Mouse (Mus musculus): ENCODE measurements around the gene Tnnc2.

Gene Tnnc2

GRCm38 (mm10) chr2:164779481-164780086 is at the start of gene Tnnc2:
Tnnc2 (minus strand) TSS chr2:164779967.
- DNase-seq (ENCODE audit: low spot score) = no peak

- DNase-seq (ENCODE audit: low spot score) = no peak
Measured at GRCm38 (mm10) chr2:164829090-164829489, 49.3 kb upstream of the Tnnc2 start.

- DNase-seq (ENCODE audit: low spot score) = no peak
Measured at GRCm38 (mm10) chr2:164828437-164828836, 48.7 kb upstream of the Tnnc2 start, which contains the start of gene Spata25. Spata25 (minus strand) TSS chr2:164828537.

GRCm38 (mm10) chr2:164827146-164827850 is 47.5 kb upstream of the Tnnc2 start:
- DNase-seq (ENCODE audit: low spot score) = no peak

GRCm38 (mm10) chr2:164825521-164825920 is 45.8 kb upstream of the Tnnc2 start:
- no peak for DNase-seq (ENCODE audit: low spot score)

GRCm38 (mm10) chr2:164823969-164824368 is 44.2 kb upstream of the Tnnc2 start:
- DNase-seq (ENCODE audit: low spot score) = peak; percentile 25

- no peak for DNase-seq (ENCODE audit: low spot score)
Measured at GRCm38 (mm10) chr2:164823181-164823585, 43.4 kb upstream of the Tnnc2 start.

GRCm38 (mm10) chr2:164822636-164823165 is 42.9 kb upstream of the Tnnc2 start, which contains the start of gene Zswim1:
Zswim1 (plus strand) TSS chr2:164822686.
- peak; percentile 97 for DNase-seq (ENCODE audit: low spot score)

- no peak for DNase-seq (ENCODE audit: low spot score)
Measured at GRCm38 (mm10) chr2:164821060-164821459, 41.3 kb upstream of the Tnnc2 start.

- no peak for DNase-seq (ENCODE audit: low spot score)
Measured at GRCm38 (mm10) chr2:164817703-164818102, 37.9 kb upstream of the Tnnc2 start.

GRCm38 (mm10) chr2:164817206-164817605 is 37.4 kb upstream of the Tnnc2 start:
- DNase-seq (ENCODE audit: low spot score) = no peak

- no peak for DNase-seq (ENCODE audit: low spot score)
Measured at GRCm38 (mm10) chr2:164815821-164816220, 36.1 kb upstream of the Tnnc2 start.

- no peak for DNase-seq (ENCODE audit: low spot score)
Measured at GRCm38 (mm10) chr2:164815348-164815747, 35.6 kb upstream of the Tnnc2 start.

- no peak for DNase-seq (ENCODE audit: low spot score)
Measured at GRCm38 (mm10) chr2:164813557-164813956, 33.8 kb upstream of the Tnnc2 start.

GRCm38 (mm10) chr2:164806614-164807013 is 26.8 kb upstream of the Tnnc2 start:
- no peak for DNase-seq (ENCODE audit: low spot score)

GRCm38 (mm10) chr2:164805332-164805718 is 25.6 kb upstream of the Tnnc2 start:
- no peak for DNase-seq (ENCODE audit: low spot score)

- DNase-seq (ENCODE audit: low spot score) = peak; percentile 98
Measured at GRCm38 (mm10) chr2:164804533-164805331, 25.0 kb upstream of the Tnnc2 start, which contains the start of the genes Acot8 and Zswim3. Acot8 (minus strand) TSS chr2:164804882. Zswim3 (plus strand) TSS chr2:164805098.

GRCm38 (mm10) chr2:164803921-164804313 is 24.1 kb upstream of the Tnnc2 start:
- DNase-seq (ENCODE audit: low spot score) = no peak

GRCm38 (mm10) chr2:164803201-164803920 is 23.6 kb upstream of the Tnnc2 start:
- no peak for DNase-seq (ENCODE audit: low spot score)

- no peak for DNase-seq (ENCODE audit: low spot score)
Measured at GRCm38 (mm10) chr2:164800252-164801004, 20.7 kb upstream of the Tnnc2 start.

GRCm38 (mm10) chr2:164798554-164798953 is 18.8 kb upstream of the Tnnc2 start:
- peak; percentile 25 for DNase-seq (ENCODE audit: low spot score)
